Mouse (Mus musculus) testis, adult 2 months (tissue): ENCODE results near the gene Olfr462.

Experiments used
- CTCF ChIP-seq: fragments of 200-500 bp; IDR thresholded peaks from 2 replicates; pipeline ENCODE4 v1.5.1; 2012; ENCODE audit warnings: low read depth, mild to moderate bottlenecking, inconsistent platforms, low read length, moderate library complexity; ENCODE audit not compliant: control insufficient read depth, insufficient read depth, insufficient replicate concordance
- POLR2A ChIP-seq: fragments of 200-500 bp; IDR thresholded peaks from 2 replicates; pipeline ENCODE4 v1.6.1; 2012; ENCODE audit warnings: low read depth, mild to moderate bottlenecking, inconsistent platforms, low read length, moderate library complexity; ENCODE audit not compliant: control insufficient read depth

GRCm38 (mm10) chr11:87847884-87848283 is 44.2 kb downstream of the Olfr462 start:
- no peak for TF ChIP-seq CTCF
- TF ChIP-seq POLR2A = no peak
